Mouse (Mus musculus) liver, embryonic 16.5 days (tissue): ENCODE results near the gene Ino80. TPM values are rescaled to one million over a fixed set of nuclear protein-coding genes. Genes with fewer than 3 reads are reported as not detected.
"Not testable (repeated sequence)": the region's sequence is repeated elsewhere in the genome, so short reads cannot be mapped to it uniquely, and the experiment has no call there.

Source experiments
- ATAC-seq: fragments of 200-750 bp; cut with Nextera tagmentation; 2 replicates; pipeline ENCODE4 v1.8.0; 2017; ENCODE audit warnings: low read depth, mild to moderate bottlenecking, moderate number of reproducible peaks, moderate library complexity
- H3K27ac ChIP-seq: fragments of 300-500 bp; sonication (generic); 2 replicates; pipeline ENCODE4 v1.5.1; 2014; ENCODE audit warnings: mild to moderate bottlenecking, low read length
- H3K27me3 ChIP-seq: fragments of 300-500 bp; sonication (generic); 2 replicates; pipeline ENCODE4 v1.6.1; 2014; ENCODE audit warnings: low read depth, low read length, mixed read lengths; ENCODE audit not compliant: control insufficient read depth, insufficient read depth
- H3K36me3 ChIP-seq: fragments of 300-500 bp; sonication (generic); 2 replicates; pipeline ENCODE4 v1.6.1; 2014; ENCODE audit warnings: mild to moderate bottlenecking; ENCODE audit not compliant: control insufficient read depth, insufficient read depth
- H3K4me1 ChIP-seq: fragments of 300-500 bp; sonication (generic); 2 replicates; pipeline ENCODE4 v1.6.1; 2014; ENCODE audit warnings: low read depth, low read length, mixed read lengths; ENCODE audit not compliant: control insufficient read depth
- H3K4me2 ChIP-seq: fragments of 300-500 bp; sonication (generic); 2 replicates; pipeline ENCODE4 v1.6.1; 2014; ENCODE audit warnings: low read depth, low read length, mixed read lengths
- H3K4me3 ChIP-seq: fragments of 300-500 bp; sonication (generic); 2 replicates; pipeline ENCODE4 v1.5.1; 2014; ENCODE audit warnings: low read depth, mild to moderate bottlenecking, low read length
- H3K9ac ChIP-seq: fragments of 300-500 bp; sonication (generic); 2 replicates; pipeline ENCODE4 v1.6.1; 2014; ENCODE audit warnings: low read depth, low read length
- H3K9me3 ChIP-seq: fragments of 300-500 bp; sonication (generic); replicated peaks from 2 replicates; pipeline ENCODE4 v1.6.1; 2016; ENCODE audit warnings: low read length; ENCODE audit not compliant: control insufficient read depth
- WGBS: fragments of 180-500 bp; shearing (Covaris S2); extraction: QIAGEN DNeasy Blood & Tissue Kit; methylation state at CpG from one replicate; pipeline ENCODE4 v1.1.7; 2014; ENCODE audit not compliant: insufficient replicate concordance; 5-methylcytosine and 5-hydroxymethylcytosine counted together
- polyA plus RNA-seq: library from polyadenylated mRNA; unstranded; fragments of >200 nt; fragmentation: Nextera tagmentation; extraction: Ambion mirVana; gene quantifications from 2 replicates; pipeline ENCODE4 v1.2.1, GENCODE M21; 2015

The Ino80 gene
- 1.1 and 1.3 TPM in 2 replicates for polyA plus RNA-seq

DNA sequence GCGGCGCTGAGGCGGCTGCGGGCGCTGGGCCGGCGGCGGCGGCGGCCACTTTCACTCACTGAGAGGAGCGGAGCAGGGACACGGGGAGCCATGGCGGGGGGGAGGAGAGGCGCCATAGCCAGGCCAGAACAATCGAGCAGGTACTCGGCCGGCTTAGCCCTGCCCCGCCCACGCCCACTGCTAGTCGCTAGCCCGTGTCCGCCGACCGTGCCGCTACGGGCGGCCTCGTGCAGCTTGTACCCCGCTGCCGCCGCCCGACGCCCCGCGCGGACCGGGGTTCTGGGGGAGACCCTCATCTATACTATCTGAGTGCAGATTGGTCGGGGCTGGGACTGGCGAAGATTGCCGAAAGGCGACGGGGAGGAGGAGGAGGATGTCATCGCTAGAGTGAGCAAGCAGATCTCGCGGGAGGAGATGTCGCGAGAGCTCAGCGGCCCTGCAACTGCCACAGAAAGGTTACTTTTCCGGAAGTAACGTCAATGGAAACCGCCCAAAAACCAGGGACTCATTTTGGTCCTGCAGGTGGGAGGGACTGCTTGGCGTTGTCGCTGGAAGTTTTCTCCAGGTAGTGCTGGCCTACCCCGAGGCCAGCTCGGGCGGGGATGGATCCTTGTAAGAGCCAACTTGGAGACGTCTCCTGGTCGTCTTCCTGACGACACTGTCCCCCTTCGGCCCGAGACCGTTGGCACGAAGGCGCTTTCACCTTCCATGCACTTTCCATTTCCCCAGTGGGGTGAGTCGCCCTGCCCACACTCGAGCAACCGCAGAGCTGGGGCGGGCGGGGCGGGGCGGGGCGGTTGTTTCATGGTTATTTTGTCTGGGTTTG is at the start of gene Ino80:
Gene Ino80 (minus strand): TSS at position 117 of the 826 bp plus-strand sequence.
- Histone ChIP-seq H3K36me3 (no peaks in the 10 kb centered on the region), H3K27me3 (no peaks in the 10 kb centered on the region), H3K4me3 (peak within 1 kb of the TSS; percentile 90), H3K27ac (peak within 1 kb of the TSS; percentile 100), H3K9ac (peak within 1 kb of the TSS; percentile 81), H3K4me1 (peaks cover 20% of the 10 kb centered on the region), H3K4me2 (peak within 1 kb of the TSS; percentile 95), H3K9me3 (no peaks in the 10 kb centered on the region)
- WGBS: under 1% methylated on average over 72 of the region's 72 CpGs
- ATAC-seq: peak; percentile 92

DNA sequence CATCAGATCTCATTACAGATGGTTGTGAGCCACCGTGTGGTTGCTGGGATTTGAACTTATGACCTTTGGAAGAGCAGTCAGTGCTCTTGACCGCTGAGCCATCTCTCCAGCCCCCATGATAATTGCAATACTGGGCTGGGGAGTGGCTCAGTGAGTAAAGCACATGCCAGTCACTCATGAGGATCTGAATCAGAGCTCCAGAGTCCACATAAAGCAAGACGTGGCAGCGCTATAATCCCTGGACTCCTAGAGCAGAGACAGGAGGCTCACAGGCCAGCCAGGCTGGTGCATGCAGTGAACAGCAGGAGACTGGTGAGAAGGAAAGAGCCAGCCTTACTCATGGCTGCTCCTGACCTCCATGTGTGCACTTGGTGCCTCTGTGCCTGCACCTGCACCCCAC is 47.9 kb upstream of the Ino80 start:
- no peaks in the 10 kb centered on the region for H3K4me1 ChIP-seq
- WGBS: 60% methylated on average over 4 of the region's 4 CpGs
- no peaks in the 10 kb centered on the region for H3K27me3 ChIP-seq
- H3K27ac ChIP-seq: no peak overlapping the region
- H3K36me3 ChIP-seq: no peaks in the 10 kb centered on the region
- no peak overlapping the region for H3K4me2 ChIP-seq
- H3K9ac ChIP-seq: no peak overlapping the region
- H3K9me3 ChIP-seq: no peaks in the 10 kb centered on the region
- no peak overlapping the region for H3K4me3 ChIP-seq
- ATAC-seq: no peak

DNA sequence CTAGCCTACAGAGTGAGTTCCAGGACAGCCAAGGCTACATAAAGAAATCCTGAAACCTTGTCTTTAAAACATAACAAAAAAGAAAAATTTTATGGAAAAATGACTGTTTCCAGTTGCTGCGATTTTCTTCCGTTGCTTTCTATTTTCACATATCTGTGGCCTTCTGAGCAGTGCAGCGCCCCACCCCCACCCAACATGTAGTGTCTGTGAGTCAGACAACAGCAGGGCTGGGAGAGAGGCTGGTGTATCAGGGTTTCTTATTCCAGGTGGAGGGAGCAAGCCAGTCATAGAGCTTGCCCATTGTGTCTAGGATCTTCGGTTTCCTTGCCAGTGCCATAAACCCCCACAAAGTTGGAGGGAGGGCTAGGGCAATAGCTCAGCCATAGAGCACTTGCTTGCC is 46.3 kb upstream of the Ino80 start:
- no peaks in the 10 kb centered on the region for H3K9me3 ChIP-seq
- no peaks in the 10 kb centered on the region for H3K4me1 ChIP-seq
- no peak overlapping the region for H3K27ac ChIP-seq
- no peak overlapping the region for H3K4me2 ChIP-seq
- H3K9ac ChIP-seq: no peak overlapping the region
- H3K4me3 ChIP-seq: no peak overlapping the region
- H3K27me3 ChIP-seq: no peaks in the 10 kb centered on the region
- H3K36me3 ChIP-seq: no peaks in the 10 kb centered on the region
- 67% methylated on average over 4 of the region's 4 CpGs for WGBS
- ATAC-seq: no peak

DNA sequence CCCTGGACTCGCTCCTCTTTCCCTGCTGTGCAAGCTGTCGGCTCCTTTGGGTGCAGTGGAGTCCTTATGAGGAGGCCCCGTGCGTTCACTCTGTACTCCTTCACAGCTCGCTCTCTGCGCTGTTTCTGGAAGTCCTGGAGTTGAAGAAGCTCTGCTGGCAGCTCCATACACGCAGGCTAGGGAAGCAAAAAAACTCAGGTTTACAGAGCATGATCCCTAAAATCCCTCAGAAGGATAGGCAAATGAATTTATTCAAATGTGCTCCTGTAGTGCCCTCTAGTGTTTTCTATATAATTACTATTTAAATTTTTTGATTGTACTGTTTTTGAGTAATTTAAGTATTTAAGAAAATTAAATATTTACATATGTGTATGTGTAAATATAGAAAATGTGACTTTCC is 43.1 kb upstream of the Ino80 start:
- ATAC-seq: no peak
- no peak overlapping the region for H3K9ac ChIP-seq
- no peaks in the 10 kb centered on the region for H3K9me3 ChIP-seq
- no peak overlapping the region for H3K4me2 ChIP-seq
- 61% methylated on average over 7 of the region's 7 CpGs for WGBS
- no peaks in the 10 kb centered on the region for H3K36me3 ChIP-seq
- no peak overlapping the region for H3K4me3 ChIP-seq
- H3K27ac ChIP-seq: no peak overlapping the region
- H3K27me3 ChIP-seq: no peaks in the 10 kb centered on the region
- H3K4me1 ChIP-seq: no peaks in the 10 kb centered on the region

DNA sequence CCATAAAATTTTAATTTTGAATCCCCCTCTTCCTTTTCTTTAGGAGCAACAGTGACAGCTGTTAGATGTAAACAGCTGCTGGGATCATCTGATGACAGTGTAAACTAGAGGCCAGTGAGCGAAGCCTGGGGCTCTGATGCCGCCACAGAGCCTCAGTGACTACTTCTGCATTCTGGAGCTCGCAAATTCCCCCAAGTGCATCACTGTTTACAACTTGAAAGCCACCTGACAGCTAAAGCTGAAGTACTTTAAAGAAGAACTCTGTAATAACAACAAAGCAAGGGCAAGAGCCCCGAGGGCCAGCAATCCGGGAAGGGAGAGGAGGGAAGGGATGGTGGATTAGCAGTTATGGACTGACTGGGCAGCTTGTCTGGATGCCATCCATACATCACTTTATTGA is 39.3 kb upstream of the Ino80 start:
- H3K36me3 ChIP-seq: no peaks in the 10 kb centered on the region
- H3K9ac ChIP-seq: no peak overlapping the region
- no peak overlapping the region for H3K4me3 ChIP-seq
- no peaks in the 10 kb centered on the region for H3K4me1 ChIP-seq
- no peak overlapping the region for H3K4me2 ChIP-seq
- H3K27me3 ChIP-seq: no peaks in the 10 kb centered on the region
- WGBS: 52% methylated on average over 5 of the region's 5 CpGs
- H3K9me3 ChIP-seq: no peaks in the 10 kb centered on the region
- no peak for ATAC-seq
- H3K27ac ChIP-seq: no peak overlapping the region

DNA sequence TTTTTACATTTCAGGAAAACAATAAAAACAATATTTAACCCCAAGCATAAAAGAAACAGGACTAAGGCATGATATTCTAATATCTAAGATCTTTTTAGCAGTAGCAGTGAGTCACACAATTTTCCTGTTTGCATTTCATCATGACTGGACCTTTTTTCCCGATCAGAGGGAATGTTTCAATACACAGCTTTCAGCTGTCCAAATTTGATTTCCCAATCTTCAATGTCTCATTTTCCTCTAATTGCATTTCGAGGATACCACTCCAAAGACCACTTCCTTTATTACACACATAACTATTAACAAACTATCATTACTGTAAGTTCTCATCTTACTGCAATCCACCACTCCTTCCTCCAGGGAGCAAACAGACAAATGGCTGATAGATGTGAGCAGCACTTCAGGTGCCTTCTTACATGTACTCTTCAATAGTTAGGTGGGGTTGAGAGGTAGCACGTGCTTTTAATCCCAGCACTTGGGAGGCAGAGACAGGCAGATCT is 36.6 kb upstream of the Ino80 start:
- H3K4me1 ChIP-seq: no peaks in the 10 kb centered on the region
- no peak for ATAC-seq
- H3K4me3 ChIP-seq: no peak overlapping the region
- H3K36me3 ChIP-seq: no peaks in the 10 kb centered on the region
- no peak overlapping the region for H3K27ac ChIP-seq
- 48% methylated on average over 3 of the region's 3 CpGs for WGBS
- no peak overlapping the region for H3K4me2 ChIP-seq
- no peaks in the 10 kb centered on the region for H3K27me3 ChIP-seq
- no peak overlapping the region for H3K9ac ChIP-seq
- no peaks in the 10 kb centered on the region for H3K9me3 ChIP-seq

DNA sequence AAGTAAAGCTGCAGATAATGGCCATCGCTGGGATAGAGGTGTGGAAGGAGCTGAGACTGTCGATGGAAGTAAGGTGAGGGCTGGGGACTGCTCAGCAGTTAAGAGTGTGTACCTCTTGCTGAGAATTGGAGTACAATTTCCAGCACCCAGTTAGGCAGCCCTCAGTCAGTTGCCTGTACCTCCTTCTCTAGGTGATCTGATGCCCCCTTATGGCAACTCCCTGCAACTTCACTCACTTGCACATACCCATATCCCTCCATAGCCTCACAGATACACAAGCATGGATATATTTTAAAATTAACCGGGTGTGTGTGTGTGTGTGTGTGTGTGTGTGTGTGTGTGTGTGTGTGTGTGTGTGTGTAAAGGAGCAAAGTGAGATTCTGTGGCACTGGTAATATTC is 34.8 kb upstream of the Ino80 start:
- H3K27ac ChIP-seq: no peak overlapping the region
- no peaks in the 10 kb centered on the region for H3K4me1 ChIP-seq
- 73% methylated on average over 3 of the region's 3 CpGs for WGBS

DNA sequence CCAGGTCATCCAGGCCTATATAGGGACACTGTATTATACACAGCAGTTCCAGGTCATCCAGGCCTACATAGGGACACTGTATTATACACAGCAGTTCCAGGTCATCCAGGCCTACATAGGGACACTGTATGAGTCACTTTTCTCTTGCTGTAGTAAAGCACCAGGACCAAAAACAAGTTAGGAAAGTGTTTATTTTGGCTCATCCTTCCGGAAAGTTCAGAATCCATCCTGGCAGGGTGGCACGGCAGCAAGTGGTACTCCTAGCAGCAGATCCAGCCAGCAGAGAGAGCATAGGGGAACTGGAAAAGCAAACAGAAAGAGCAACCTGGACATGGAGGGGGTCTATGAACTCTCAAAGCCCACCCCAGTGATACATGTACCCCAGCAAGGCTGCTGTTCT is 33.4 kb upstream of the Ino80 start:
- ATAC-seq: no peak
- H3K4me2 ChIP-seq: no peak overlapping the region
- H3K36me3 ChIP-seq: no peaks in the 10 kb centered on the region
- no peaks in the 10 kb centered on the region for H3K27me3 ChIP-seq
- no peak overlapping the region for H3K9ac ChIP-seq
- no peak overlapping the region for H3K4me3 ChIP-seq
- WGBS: 72% methylated on average over 2 of the region's 2 CpGs
- no peak overlapping the region for H3K27ac ChIP-seq
- no peaks in the 10 kb centered on the region for H3K9me3 ChIP-seq
- H3K4me1 ChIP-seq: no peaks in the 10 kb centered on the region

More for the DNA sequence above, 34.8 kb upstream of the Ino80 start:
- Histone ChIP-seq H3K9ac (no peak overlapping the region), H3K36me3 (no peaks in the 10 kb centered on the region), H3K9me3 (no peaks in the 10 kb centered on the region), H3K27me3 (no peaks in the 10 kb centered on the region), H3K4me3 (no peak overlapping the region), H3K4me2 (no peak overlapping the region)
- no peak for ATAC-seq

DNA sequence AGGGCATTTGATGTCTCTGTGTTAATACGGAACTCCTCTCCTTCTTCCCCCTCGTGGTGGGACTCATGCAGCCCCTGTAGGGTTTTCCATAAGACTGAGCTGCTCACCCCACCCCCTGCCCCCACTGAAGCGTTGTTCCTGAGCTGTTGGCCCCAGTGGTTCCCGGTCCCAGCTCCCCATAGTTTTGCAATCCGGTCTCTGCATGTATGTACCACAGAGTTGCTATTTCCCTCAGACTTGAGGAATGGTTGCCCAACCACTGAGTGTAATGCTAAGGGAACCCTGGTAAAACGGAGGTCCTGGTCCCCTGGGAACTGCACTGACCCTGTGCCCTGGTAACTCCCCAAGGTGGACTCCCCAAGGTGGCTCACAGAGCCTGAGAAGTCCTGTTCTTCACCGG is 31.0 kb upstream of the Ino80 start:
- WGBS: 55% methylated on average over 7 of the region's 7 CpGs
- not testable (repeated sequence) for H3K9me3 ChIP-seq, H3K4me3 ChIP-seq, H3K4me1 ChIP-seq, ATAC-seq, H3K36me3 ChIP-seq, H3K27ac ChIP-seq, H3K9ac ChIP-seq, H3K4me2 ChIP-seq, H3K27me3 ChIP-seq
